Mouse (Mus musculus) midbrain, postnatal 0 days (tissue): ENCODE measurements around the gene Cryba4. TPM values are rescaled to one million over a fixed set of nuclear protein-coding genes. Genes with fewer than 3 reads are reported as not detected.

Experiments used
- ATAC-seq: fragments of 200-750 bp; cut with Nextera tagmentation; 2 replicates; pipeline ENCODE4 v1.8.0; 2017; ENCODE audit warnings: moderate number of reproducible peaks, mild to moderate bottlenecking, moderate TSS enrichment, moderate library complexity; ENCODE audit not compliant: low FRiP score
- DNase-seq: peaks from one replicate; pipeline ENCODE4 v3.0.0-alpha.2; 2015; ENCODE audit warnings: low spot score
- H3K27ac ChIP-seq: fragments of 300-500 bp; sonication (generic); 2 replicates; pipeline ENCODE4 v1.5.1; 2014; ENCODE audit warnings: low read depth, mild to moderate bottlenecking, low read length, mixed read lengths
- H3K27me3 ChIP-seq: fragments of 300-500 bp; sonication (generic); 2 replicates; pipeline ENCODE4 v1.6.1; 2014; ENCODE audit warnings: low read length, control low read depth, mixed read lengths; ENCODE audit not compliant: insufficient read depth
- H3K36me3 ChIP-seq: fragments of 300-500 bp; sonication (generic); 2 replicates; pipeline ENCODE4 v1.6.1; 2014; ENCODE audit warnings: low read length, control low read depth, mixed read lengths; ENCODE audit not compliant: insufficient read depth
- H3K4me1 ChIP-seq: fragments of 300-500 bp; sonication (generic); 2 replicates; pipeline ENCODE4 v1.6.1; 2014; ENCODE audit warnings: mild to moderate bottlenecking, control low read depth, antibody characterized with exemption, low read length, mixed read lengths; ENCODE audit not compliant: insufficient read depth
- H3K4me2 ChIP-seq: fragments of 300-500 bp; sonication (generic); 2 replicates; pipeline ENCODE4 v1.6.1; 2014; ENCODE audit warnings: low read depth, mild to moderate bottlenecking, low read length, mixed read lengths; ENCODE audit not compliant: poor library complexity, severe bottlenecking
- H3K4me3 ChIP-seq: fragments of 300-500 bp; sonication (generic); 2 replicates; pipeline ENCODE4 v1.5.1; 2014; ENCODE audit warnings: low read depth, mild to moderate bottlenecking, low read length, moderate library complexity
- H3K9ac ChIP-seq: fragments of 300-500 bp; sonication (generic); replicated peaks from 2 replicates; pipeline ENCODE4 v1.6.1; 2014; ENCODE audit warnings: mild to moderate bottlenecking, low read length, moderate library complexity, mixed read lengths; ENCODE audit not compliant: poor library complexity, severe bottlenecking
- H3K9me3 ChIP-seq: fragments of 300-500 bp; sonication (generic); 2 replicates; pipeline ENCODE4 v1.6.1; 2016; ENCODE audit warnings: low read length, control low read depth
- CTCF ChIP-seq: IDR thresholded peaks from 2 replicates; pipeline ENCODE4 v1.5.1; 2016; ENCODE audit warnings: antibody characterized with exemption, mild to moderate bottlenecking
- WGBS: fragments of 180-500 bp; shearing (Covaris S2); extraction: QIAGEN DNeasy Blood & Tissue Kit; methylation state at CpG from one replicate; pipeline ENCODE4 v1.1.7; 2014; 5-methylcytosine and 5-hydroxymethylcytosine counted together
- polyA plus RNA-seq: library from polyadenylated mRNA; unstranded; fragments of >200 nt; fragmentation: Nextera tagmentation; extraction: Ambion mirVana; gene quantifications from 2 replicates; pipeline ENCODE4 v1.2.1, GENCODE M21; 2015
- total RNA-seq: library from RNA; depleted of rRNA; stranded (reverse); fragments of >200 nt; gene quantifications from 2 replicates; pipeline ENCODE4 v1.2.3, GENCODE M21; 2014

Gene Cryba4
- total and polyA plus RNA-seq, 2 experiments from 2014 or later, result 1.6 to 2.9 TPM

GRCm38 (mm10) chr5:112297257-112297656, 44.9 kb upstream of the Cryba4 start:
- Histone ChIP-seq H3K4me1 (no peaks in the 10 kb centered on the region), H3K27ac (no peak overlapping the region), H3K9ac (no peak overlapping the region), H3K4me3 (no peak overlapping the region), H3K27me3 (no peaks in the 10 kb centered on the region), H3K9me3 (no peaks in the 10 kb centered on the region), H3K36me3 (no peaks in the 10 kb centered on the region), H3K4me2 (no peak overlapping the region)
- ATAC-seq (no peak), DNase-seq (no peak)
- WGBS, result 89% methylated on average over 2 of the region's 2 CpGs
- no peak for TF ChIP-seq CTCF

DNA sequence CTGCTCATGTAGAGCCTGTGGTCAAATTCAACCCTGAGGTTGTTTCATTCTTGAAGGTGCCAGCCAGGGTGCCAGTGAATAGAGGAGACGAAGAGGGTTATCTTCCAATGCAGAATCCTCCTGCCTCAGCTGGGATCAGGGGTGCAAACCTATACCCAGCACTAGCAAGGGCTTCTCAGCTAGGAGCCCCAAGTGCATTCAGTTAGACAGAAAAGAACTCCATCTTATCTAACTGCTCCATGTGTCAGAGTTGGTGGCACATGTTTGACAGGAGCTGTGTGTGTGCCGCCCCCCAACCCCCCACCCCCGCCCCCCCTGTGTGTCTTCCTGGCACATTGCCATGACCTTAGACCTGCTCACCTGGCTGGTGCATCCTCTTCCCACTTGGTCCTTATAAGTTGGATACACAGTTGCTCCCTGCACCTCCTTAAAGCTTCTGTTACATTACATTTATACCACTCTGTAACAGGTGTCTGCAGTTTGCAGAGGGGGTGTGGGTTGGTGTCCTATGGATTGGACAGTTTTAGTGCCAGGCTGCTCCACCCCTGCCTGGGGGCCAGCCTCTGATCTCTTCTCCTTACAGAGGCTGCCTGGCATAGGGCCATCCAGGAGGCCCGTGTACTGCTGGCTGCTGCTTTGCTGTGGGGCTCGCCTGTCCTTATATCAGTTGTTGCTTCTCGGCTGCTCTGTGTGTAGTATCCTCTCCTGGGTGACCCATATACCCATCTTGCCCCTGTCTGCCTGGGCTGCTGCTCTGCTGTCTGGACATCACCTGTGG, 44.3 kb upstream of the Cryba4 start:
- H3K9me3 ChIP-seq, result no peaks in the 10 kb centered on the region
- H3K9ac ChIP-seq, result no peak overlapping the region
- no peak for TF ChIP-seq CTCF
- no peaks in the 10 kb centered on the region for H3K4me1 ChIP-seq
- no peak for DNase-seq
- no peak overlapping the region for H3K4me3 ChIP-seq
- no peaks in the 10 kb centered on the region for H3K36me3 ChIP-seq
- 65% methylated on average over 6 of the region's 6 CpGs for WGBS
- H3K27me3 ChIP-seq, result no peaks in the 10 kb centered on the region
- ATAC-seq, result no peak
- no peak overlapping the region for H3K4me2 ChIP-seq
- no peak overlapping the region for H3K27ac ChIP-seq

- DNase-seq, result no peak
- Histone ChIP-seq H3K9ac (no peak overlapping the region), H3K27ac (no peak overlapping the region), H3K9me3 (no peaks in the 10 kb centered on the region), H3K4me2 (no peak overlapping the region), H3K4me3 (no peak overlapping the region), H3K27me3 (no peaks in the 10 kb centered on the region), H3K4me1 (no peaks in the 10 kb centered on the region), H3K36me3 (no peaks in the 10 kb centered on the region)
- no peak for TF ChIP-seq CTCF
- ATAC-seq, result no peak
- 57% methylated on average over 8 of the region's 8 CpGs for WGBS
Observed at GRCm38 (mm10) chr5:112295564-112295963, 43.2 kb upstream of the Cryba4 start.

DNA sequence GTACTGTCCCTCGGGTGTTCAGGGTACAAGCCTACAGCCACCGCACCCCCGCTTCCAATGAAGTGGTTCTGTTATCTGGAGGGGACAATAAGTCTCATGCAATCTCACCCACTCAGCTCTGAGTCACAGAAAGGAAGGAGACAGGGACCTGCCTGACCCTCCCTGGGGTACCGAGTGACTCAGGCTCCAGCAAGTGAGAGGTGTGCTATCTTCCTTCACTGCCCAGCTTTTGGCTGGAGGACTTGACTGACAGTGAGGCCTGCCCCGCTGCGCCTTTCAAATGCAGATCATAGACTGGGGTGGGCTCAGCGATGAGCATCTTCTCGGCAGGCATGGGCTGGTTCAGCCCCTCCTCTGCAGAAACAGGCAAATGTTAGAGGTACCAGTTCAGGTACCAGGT, 42.8 kb upstream of the Cryba4 start:
- no peaks in the 10 kb centered on the region for H3K36me3 ChIP-seq
- no peak for ATAC-seq
- H3K4me3 ChIP-seq, result no peak overlapping the region
- H3K4me2 ChIP-seq, result no peak overlapping the region
- no peaks in the 10 kb centered on the region for H3K27me3 ChIP-seq
- no peaks in the 10 kb centered on the region for H3K9me3 ChIP-seq
- WGBS, result 38% methylated on average over 8 of the region's 8 CpGs
- no peak overlapping the region for H3K27ac ChIP-seq
- no peaks in the 10 kb centered on the region for H3K4me1 ChIP-seq
- TF ChIP-seq CTCF, result no peak
- no peak for DNase-seq
- no peak overlapping the region for H3K9ac ChIP-seq

- no peak for DNase-seq
- Histone ChIP-seq H3K9me3 (no peaks in the 10 kb centered on the region), H3K9ac (no peak overlapping the region), H3K4me2 (no peak overlapping the region), H3K36me3 (no peaks in the 10 kb centered on the region), H3K4me3 (no peak overlapping the region), H3K27me3 (no peaks in the 10 kb centered on the region), H3K4me1 (no peaks in the 10 kb centered on the region), H3K27ac (no peak overlapping the region)
- WGBS, result 63% methylated on average over 4 of the region's 4 CpGs
- no peak for TF ChIP-seq CTCF
- no peak for ATAC-seq
Observed at GRCm38 (mm10) chr5:112294696-112295095, 42.4 kb upstream of the Cryba4 start.

GRCm38 (mm10) chr5:112293800-112294199, 41.5 kb upstream of the Cryba4 start:
- no peaks in the 10 kb centered on the region for H3K36me3 ChIP-seq
- H3K9ac ChIP-seq, result no peak overlapping the region
- DNase-seq (no peak), ATAC-seq (no peak)
- no peak overlapping the region for H3K27ac ChIP-seq
- no peak overlapping the region for H3K4me3 ChIP-seq
- no peaks in the 10 kb centered on the region for H3K27me3 ChIP-seq
- TF ChIP-seq CTCF, result no peak
- no peak overlapping the region for H3K4me2 ChIP-seq
- 88% methylated on average over 2 of the region's 2 CpGs for WGBS
- H3K9me3 ChIP-seq, result no peaks in the 10 kb centered on the region
- no peaks in the 10 kb centered on the region for H3K4me1 ChIP-seq
